Mouse (Mus musculus) small intestine, adult 2 months (tissue): ENCODE data around the gene Adamtsl5.

ENCODE experiments used
- CTCF ChIP-seq: fragments of 200-500 bp; IDR thresholded peaks from 2 replicates; pipeline ENCODE4 v1.5.1; 2012; ENCODE audit warnings: low read depth, mild to moderate bottlenecking, control low read depth, inconsistent platforms, low read length, moderate library complexity, mixed read lengths; ENCODE audit not compliant: insufficient replicate concordance, insufficient read length; ENCODE audit errors: extremely low read depth
- POLR2A ChIP-seq: fragments of 200-500 bp; IDR thresholded peaks from 2 replicates; pipeline ENCODE4 v1.6.1; 2012; ENCODE audit warnings: low read depth, mild to moderate bottlenecking, control low read depth, inconsistent platforms, low read length, moderate library complexity

GRCm38 (mm10) chr10:80304862-80305261 lies 43.4 kb downstream of the Adamtsl5 start:
- TF ChIP-seq CTCF (no peak), POLR2A (no peak)
